Mouse (Mus musculus): Measurements from ENCODE around the gene Iqub. TPM values are rescaled to one million over a fixed set of nuclear protein-coding genes. Genes with fewer than 3 reads are reported as not detected.

Iqub gene
- polyA plus RNA-seq, 1 experiment from 2014 or later, result 3.6 TPM

DNA sequence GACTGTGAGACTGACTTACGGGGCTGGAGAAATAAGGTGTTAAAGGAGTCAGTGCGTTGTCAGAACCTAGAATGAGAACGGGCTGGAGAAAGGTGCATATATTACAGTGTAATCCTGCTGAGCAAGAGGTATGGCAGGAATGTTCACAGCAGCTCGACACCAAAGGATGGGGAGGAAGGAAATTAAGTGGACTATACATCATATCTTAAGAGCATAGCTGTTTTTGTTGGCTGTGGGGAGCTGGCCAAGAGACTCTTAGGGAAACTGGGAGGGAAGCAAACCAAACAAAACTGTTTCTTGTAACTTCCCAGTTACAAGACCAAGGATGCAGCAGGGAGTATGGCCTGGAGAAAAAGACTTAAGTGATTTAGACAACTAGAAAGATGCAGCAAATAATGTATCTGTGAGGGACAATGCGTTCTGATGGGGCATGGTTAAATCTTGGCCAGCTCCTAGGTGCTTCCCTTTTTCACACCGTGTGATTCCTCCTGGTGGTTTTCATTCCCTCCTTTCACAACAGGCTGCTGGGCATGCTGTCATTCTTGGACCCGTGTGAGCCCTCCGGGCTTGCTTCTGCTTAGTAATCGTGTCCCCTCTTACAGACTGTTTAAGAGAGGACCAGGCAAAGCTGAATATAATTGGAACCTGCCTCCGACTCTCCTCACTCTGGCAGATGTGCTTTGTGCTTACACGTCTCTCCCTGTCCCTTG is 16.0 kb upstream of the Iqub start:
- H3K9me3 ChIP-seq, result no peaks in the 10 kb centered on the region
- 64% methylated on average over 11 of the region's 11 CpGs for WGBS

DNA sequence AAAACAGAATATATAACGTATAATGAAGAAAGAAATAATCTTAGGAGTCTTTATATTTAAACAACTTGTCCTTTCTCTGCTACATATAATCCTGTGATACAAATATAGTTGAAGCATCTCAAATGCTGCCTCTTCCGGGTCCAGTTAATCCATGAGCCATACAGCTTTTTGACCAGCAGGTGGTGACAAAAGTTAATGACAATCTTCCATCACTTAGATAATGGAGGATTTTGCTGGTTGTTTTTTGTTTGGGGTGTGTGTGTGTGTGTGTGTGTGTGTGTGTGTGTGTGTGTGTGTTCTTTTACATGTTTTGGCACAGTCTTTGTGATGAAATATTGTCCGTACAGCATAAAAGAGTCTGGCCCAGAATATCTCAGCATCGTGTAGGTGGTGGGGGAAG is 15.3 kb upstream of the Iqub start:
- Histone ChIP-seq H3K27ac (no peak overlapping the region), H3K9me3 (no peaks in the 10 kb centered on the region), H3K36me3 (no peaks in the 10 kb centered on the region), H3K4me1 (replicated peaks) (peaks cover 20% of the 10 kb centered on the region), H3K4me2 (peak overlapping the region; percentile 42), H3K9ac (no peak overlapping the region), H3K4me3 (no peak overlapping the region), H3K27me3 (no peaks in the 10 kb centered on the region)
- no peak for ATAC-seq (ENCODE audit: low FRiP score)
- 39% methylated on average over 4 of the region's 4 CpGs for WGBS

More for the DNA sequence above, 16.0 kb upstream of the Iqub start:
- Histone ChIP-seq H3K4me1 (replicated peaks) (peaks cover 16% of the 10 kb centered on the region), H3K36me3 (no peaks in the 10 kb centered on the region), H3K4me2 (peak overlapping the region; percentile 42), H3K27ac (no peak overlapping the region), H3K9ac (no peak overlapping the region), H3K27me3 (no peaks in the 10 kb centered on the region), H3K4me3 (no peak overlapping the region)
- ATAC-seq (ENCODE audit: low FRiP score), result no peak

- Histone ChIP-seq H3K4me2 (peak within 1 kb of the TSS; percentile 75), H3K4me3 (peak within 1 kb of the TSS; percentile 81), H3K27ac (0 out of 2 replicates have a peak within 1 kb of the TSS, but pooled peaks have one; percentile 13), H3K9ac (peak within 1 kb of the TSS; percentile 85), H3K27me3 (no peaks in the 10 kb centered on the region), H3K36me3 (peaks cover 10% of the 10 kb centered on the region; the same call in 1 of the 2 replicates), H3K9me3 (no peaks in the 10 kb centered on the region), H3K4me1 (replicated peaks) (peaks cover 20% of the 10 kb centered on the region)
- WGBS, result 48% methylated on average over 2 of the region's 2 CpGs
- no peak for ATAC-seq (ENCODE audit: low FRiP score)
Observed at GRCm38 (mm10) chr6:24528064-24528243, 13.1 kb upstream of the Iqub start, which contains the start of gene Asb15. Gene Asb15, plus strand, starts transcription at chr6:24528144.

DNA sequence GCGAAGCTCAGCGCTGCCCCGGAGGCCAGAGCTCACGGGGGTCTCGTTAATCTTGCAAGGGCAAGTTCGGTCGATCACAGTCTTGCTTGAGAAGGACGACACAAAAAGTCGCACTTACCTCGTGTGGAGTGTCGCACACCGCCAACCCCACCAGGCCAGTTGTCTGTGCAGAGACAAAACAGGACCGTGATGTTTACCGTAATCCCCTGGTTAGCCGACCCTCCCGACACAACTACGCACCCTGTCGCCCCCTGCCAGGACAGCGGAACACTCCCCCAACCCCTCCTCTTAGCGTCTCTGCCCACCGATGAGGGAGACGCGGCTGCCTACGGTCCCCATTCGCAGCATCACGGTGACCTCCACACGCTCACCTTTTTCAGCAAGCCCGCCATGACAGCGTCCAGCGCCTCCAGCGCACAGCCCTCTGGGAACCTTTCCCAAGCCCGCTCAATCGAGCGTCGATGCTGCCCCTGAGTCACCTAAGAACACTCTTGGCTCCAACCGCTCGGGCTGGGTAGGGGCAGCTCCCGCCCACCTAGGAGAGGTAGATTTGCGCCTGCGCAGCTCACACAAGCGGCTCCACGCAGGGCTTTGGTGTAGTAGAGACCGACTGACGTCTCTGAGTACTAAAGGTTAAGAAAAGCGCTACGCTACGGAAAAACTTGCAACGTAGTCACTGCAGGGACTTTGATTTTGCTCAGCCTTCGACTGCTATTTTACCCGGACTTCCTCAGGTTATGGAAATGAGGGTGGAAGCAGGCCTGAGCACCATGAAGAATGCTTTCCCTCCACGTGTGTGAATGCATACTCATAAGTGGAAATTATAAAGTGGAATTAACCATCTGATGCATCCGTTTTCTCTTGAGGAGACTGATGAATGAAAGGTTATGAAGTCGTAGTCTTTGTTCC is 12.5 kb upstream of the Iqub start, which contains the start of gene Ndufa5:
Gene Ndufa5 (minus strand): TSS at position 859 of the 909 bp plus-strand sequence.
- Histone ChIP-seq H3K4me2 (peak within 1 kb of the TSS; percentile 75), H3K27ac (0 out of 2 replicates have a peak within 1 kb of the TSS, but pooled peaks have one; percentile 13)
- WGBS, result under 1% methylated on average over 53 of the region's 53 CpGs

GRCm38 (mm10) chr6:24525705-24526104 is 10.8 kb upstream of the Iqub start:
- WGBS, result 93% methylated on average over 3 of the region's 3 CpGs

More for the DNA sequence above, 12.5 kb upstream of the Iqub start, which contains the start of gene Ndufa5:
- peak; percentile 98 for ATAC-seq (ENCODE audit: low FRiP score)
- H3K36me3 ChIP-seq, result peaks cover 13% of the 10 kb centered on the region
- H3K9me3 ChIP-seq, result no peaks in the 10 kb centered on the region
- peak within 1 kb of the TSS; percentile 81 for H3K4me3 ChIP-seq
- peaks cover 20% of the 10 kb centered on the region for H3K4me1 ChIP-seq (replicated peaks)
- peak within 1 kb of the TSS; percentile 85 for H3K9ac ChIP-seq
- H3K27me3 ChIP-seq, result no peaks in the 10 kb centered on the region

DNA sequence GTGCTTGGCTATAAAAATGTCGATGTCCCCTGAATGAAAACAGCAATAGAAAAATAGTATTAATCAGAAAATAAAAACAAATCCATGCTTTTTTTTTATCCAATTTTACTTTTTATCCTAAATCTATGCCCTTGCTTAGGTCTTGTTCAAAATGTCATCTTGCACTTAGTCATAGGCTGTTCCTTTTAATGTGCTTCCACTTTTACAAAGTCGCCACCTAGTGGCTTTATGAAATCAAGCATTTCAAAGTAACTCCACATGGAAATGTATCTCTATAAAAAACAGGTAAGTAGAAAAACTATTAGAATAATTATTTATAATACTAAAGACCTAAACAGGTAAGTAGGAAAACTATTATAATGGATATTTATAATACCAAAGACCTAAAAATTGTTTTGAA is 1.3 kb upstream of the Iqub start:
- Histone ChIP-seq H3K4me2 (no peak overlapping the region), H3K9me3 (no peaks in the 10 kb centered on the region), H3K4me3 (no peak overlapping the region), H3K4me1 (replicated peaks) (peaks cover 9% of the 10 kb centered on the region), H3K27me3 (no peaks in the 10 kb centered on the region), H3K9ac (no peak overlapping the region), H3K36me3 (peaks cover 19% of the 10 kb centered on the region), H3K27ac (no peak overlapping the region)
- 42% methylated on average over 2 of the region's 2 CpGs for WGBS
- ATAC-seq (ENCODE audit: low FRiP score), result 0 out of 2 replicates have a peak, but pooled peaks have one; percentile 50

More at GRCm38 (mm10) chr6:24525705-24526104, 10.8 kb upstream of the Iqub start:
- ATAC-seq (ENCODE audit: low FRiP score), result no peak
- Histone ChIP-seq H3K4me1 (replicated peaks) (peaks cover 20% of the 10 kb centered on the region), H3K9me3 (no peaks in the 10 kb centered on the region), H3K4me2 (peak overlapping the region; percentile 75; the same call in 1 of the 2 replicates), H3K27me3 (no peaks in the 10 kb centered on the region), H3K27ac (no peak overlapping the region), H3K4me3 (0 out of 2 replicates have a peak overlapping the region, but pooled peaks have one; percentile 81), H3K36me3 (peaks cover 29% of the 10 kb centered on the region), H3K9ac (no peak overlapping the region)

DNA sequence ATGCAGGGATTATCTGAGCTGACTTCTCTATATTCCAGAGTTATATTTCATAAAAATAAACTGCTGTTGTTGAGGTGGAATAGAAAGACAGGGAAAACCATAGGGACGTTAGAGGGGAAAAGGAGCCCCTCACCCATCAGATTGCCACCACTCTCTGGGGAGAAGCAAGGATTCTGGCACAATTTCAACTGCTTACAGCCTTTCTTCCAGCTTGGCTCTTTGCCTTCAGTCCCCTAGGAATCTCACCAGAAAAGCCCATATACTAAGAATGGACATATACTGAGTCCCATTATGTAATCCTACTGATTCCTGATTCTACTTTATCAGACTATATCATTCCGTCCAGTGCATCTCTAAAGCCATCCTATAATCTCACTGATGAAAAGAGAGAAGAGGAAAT is 10.7 kb downstream of the Iqub start:
- no peaks in the 10 kb centered on the region for H3K4me1 ChIP-seq (replicated peaks)
- H3K4me3 ChIP-seq, result no peak overlapping the region
- no peak overlapping the region for H3K9ac ChIP-seq
- WGBS, result 83% methylated on average over 2 of the region's 2 CpGs
- no peak overlapping the region for H3K27ac ChIP-seq
- no peaks in the 10 kb centered on the region for H3K27me3 ChIP-seq
- H3K4me2 ChIP-seq, result no peak overlapping the region
- H3K9me3 ChIP-seq, result no peaks in the 10 kb centered on the region
- no peak for ATAC-seq (ENCODE audit: low FRiP score)
- no peaks in the 10 kb centered on the region for H3K36me3 ChIP-seq

GRCm38 (mm10) chr6:24490341-24490740 is 24.5 kb downstream of the Iqub start:
- H3K27me3 ChIP-seq, result no peaks in the 10 kb centered on the region
- no peak for ATAC-seq (ENCODE audit: low FRiP score)
- 17% methylated on average over 1 of the region's 1 CpGs for WGBS

GRCm38 (mm10) chr6:24486530-24486929 is 28.3 kb downstream of the Iqub start:
- no peak overlapping the region for H3K4me2 ChIP-seq
- H3K4me1 ChIP-seq (replicated peaks), result no peaks in the 10 kb centered on the region
- H3K27me3 ChIP-seq, result no peaks in the 10 kb centered on the region
- no peaks in the 10 kb centered on the region for H3K36me3 ChIP-seq
- H3K9ac ChIP-seq, result no peak overlapping the region
- no peak for ATAC-seq (ENCODE audit: low FRiP score)
- no peak overlapping the region for H3K27ac ChIP-seq
- H3K4me3 ChIP-seq, result no peak overlapping the region
- 84% methylated on average over 5 of the region's 5 CpGs for WGBS
- H3K9me3 ChIP-seq, result no peaks in the 10 kb centered on the region

More at GRCm38 (mm10) chr6:24490341-24490740, 24.5 kb downstream of the Iqub start:
- H3K9ac ChIP-seq, result no peak overlapping the region
- H3K36me3 ChIP-seq, result no peaks in the 10 kb centered on the region
- H3K4me2 ChIP-seq, result no peak overlapping the region
- H3K4me3 ChIP-seq, result no peak overlapping the region
- H3K9me3 ChIP-seq, result no peaks in the 10 kb centered on the region
- H3K27ac ChIP-seq, result no peak overlapping the region
- H3K4me1 ChIP-seq (replicated peaks), result no peaks in the 10 kb centered on the region

DNA sequence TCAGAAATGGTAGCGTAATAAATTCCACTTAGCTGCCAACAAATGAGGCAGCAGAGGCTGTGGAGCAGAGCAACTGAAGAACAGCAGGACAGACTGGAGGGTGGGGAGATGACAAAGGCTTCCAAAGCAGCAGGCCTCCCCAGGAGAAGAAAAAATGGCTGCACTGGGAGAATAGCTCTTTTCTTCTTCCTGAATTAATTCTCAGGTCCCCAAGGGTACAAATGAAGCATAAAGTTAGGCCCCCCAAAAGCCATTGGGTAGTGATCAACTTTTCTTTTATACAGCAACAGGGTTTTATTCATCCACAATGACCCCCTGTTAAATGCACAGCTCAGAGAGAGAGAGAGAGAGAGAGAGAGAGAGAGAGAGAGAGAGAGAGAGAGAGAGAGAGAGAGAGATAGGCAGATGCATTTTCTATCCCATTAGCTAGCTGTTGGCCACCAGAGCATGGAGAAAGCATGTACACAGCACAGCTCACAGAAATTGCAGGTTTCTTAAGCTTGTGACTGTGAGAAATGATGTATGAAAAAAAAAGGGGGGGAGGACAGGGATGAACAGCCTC is 44.2 kb downstream of the Iqub start:
- peak; percentile 84 for ATAC-seq (ENCODE audit: low FRiP score)
- Histone ChIP-seq H3K27me3 (no peaks in the 10 kb centered on the region), H3K4me3 (no peak overlapping the region), H3K4me2 (no peak overlapping the region), H3K9ac (no peak overlapping the region), H3K27ac (no peak overlapping the region), H3K36me3 (no peaks in the 10 kb centered on the region), H3K9me3 (no peaks in the 10 kb centered on the region), H3K4me1 (replicated peaks) (peaks cover 6% of the 10 kb centered on the region; the same call in 1 of the 2 replicates)
- 24% methylated on average over 1 of the region's 1 CpGs for WGBS

GRCm38 (mm10) chr6:24470135-24470534 is 44.7 kb downstream of the Iqub start:
- WGBS, result 75% methylated on average over 2 of the region's 2 CpGs
- no peak overlapping the region for H3K27ac ChIP-seq
- no peaks in the 10 kb centered on the region for H3K27me3 ChIP-seq
- H3K4me1 ChIP-seq (replicated peaks), result peaks cover 6% of the 10 kb centered on the region; the same call in 1 of the 2 replicates
- H3K4me3 ChIP-seq, result no peak overlapping the region
- ATAC-seq (ENCODE audit: low FRiP score), result no peak
- no peak overlapping the region for H3K9ac ChIP-seq
- H3K36me3 ChIP-seq, result no peaks in the 10 kb centered on the region
- no peaks in the 10 kb centered on the region for H3K9me3 ChIP-seq
- H3K4me2 ChIP-seq, result no peak overlapping the region

- ATAC-seq (ENCODE audit: low FRiP score), result no peak
- 50% methylated on average over 7 of the region's 7 CpGs for WGBS
Observed at GRCm38 (mm10) chr6:24456097-24456496, 58.8 kb downstream of the Iqub start.

More at GRCm38 (mm10) chr6:24456097-24456496, 58.8 kb downstream of the Iqub start:
- no peaks in the 10 kb centered on the region for H3K27me3 ChIP-seq
- no peak overlapping the region for H3K4me3 ChIP-seq
- H3K36me3 ChIP-seq, result no peaks in the 10 kb centered on the region
- no peak overlapping the region for H3K4me2 ChIP-seq
- no peaks in the 10 kb centered on the region for H3K4me1 ChIP-seq (replicated peaks)
- no peak overlapping the region for H3K9ac ChIP-seq
- no peaks in the 10 kb centered on the region for H3K9me3 ChIP-seq
- no peak overlapping the region for H3K27ac ChIP-seq

Data from hindbrain, embryonic 13.5 days (tissue).